Mouse (Mus musculus) lung, adult 2 months (tissue): Measurements from ENCODE around the gene Pla2g16. TPM values are rescaled to one million over a fixed set of nuclear protein-coding genes. Genes with fewer than 3 reads are reported as not detected.

Experiments
- DNase-seq: peaks from one replicate; pipeline ENCODE4 v3.0.0; 2022
- H3K4me1 ChIP-seq: fragments of 200-500 bp; 2 replicates; pipeline ENCODE4 v1.6.1; 2011; ENCODE audit warnings: low read length; ENCODE audit not compliant: control insufficient read depth, insufficient read depth
- H3K4me3 ChIP-seq: fragments of 200-500 bp; replicated peaks from 2 replicates; pipeline ENCODE3; 2011; ENCODE audit warnings: low read depth, mild to moderate bottlenecking, control low read depth, low read length; ENCODE audit errors: extremely low read depth
- CTCF ChIP-seq: fragments of 200-500 bp; IDR thresholded peaks from 2 replicates; pipeline ENCODE4 v1.5.1; 2011; ENCODE audit warnings: mild to moderate bottlenecking, low read length, control low read depth; ENCODE audit not compliant: insufficient read depth
- POLR2A ChIP-seq: fragments of 200-500 bp; IDR thresholded peaks from 2 replicates; pipeline ENCODE4 v1.6.1; 2011; ENCODE audit warnings: low read depth, mild to moderate bottlenecking, control low read depth, low read length, borderline replicate concordance; ENCODE audit errors: extremely low read depth
- WGBS: fragments of 180-500 bp; shearing (Covaris S2); methylation state at CpG from one replicate; pipeline ENCODE4 v1.1.7; 2018; 5-methylcytosine and 5-hydroxymethylcytosine counted together
- polyA plus RNA-seq: library from polyadenylated mRNA; depleted of rRNA; stranded (reverse); fragments of >200 nt; gene quantifications from 2 replicates; pipeline ENCODE4 v1.2.3, GENCODE M21; 2012

Pla2g16 gene
- polyA plus RNA-seq, 1 experiment, result 19.0 TPM

GRCm38 (mm10) chr19:7562601-7563129, 5.4 kb downstream of the Pla2g16 start:
- no peak overlapping the region for H3K4me3 ChIP-seq
- WGBS, result 63% methylated on average over 10 of the region's 10 CpGs
- no peak for DNase-seq
- H3K4me1 ChIP-seq, result peaks cover 5% of the 10 kb centered on the region; the same call in 1 of the 2 replicates
- TF ChIP-seq POLR2A, result no peak
- TF ChIP-seq CTCF, result no peak

- TF ChIP-seq POLR2A, result no peak
- TF ChIP-seq CTCF, result no peak
- WGBS, result 84% methylated on average over 2 of the region's 2 CpGs
- Histone ChIP-seq H3K4me1 (peaks cover 5% of the 10 kb centered on the region; the same call in 1 of the 2 replicates), H3K4me3 (no peak overlapping the region)
- DNase-seq, result no peak
Measured at GRCm38 (mm10) chr19:7563676-7564075, 6.4 kb downstream of the Pla2g16 start.

- no peak for DNase-seq
- Histone ChIP-seq H3K4me3 (no peak overlapping the region), H3K4me1 (peaks cover 5% of the 10 kb centered on the region; the same call in 1 of the 2 replicates)
- TF ChIP-seq POLR2A (no peak), CTCF (no peak)
- 97% methylated on average over 1 of the region's 1 CpGs for WGBS
Measured at GRCm38 (mm10) chr19:7564457-7564856, 7.2 kb downstream of the Pla2g16 start.

- TF ChIP-seq POLR2A (no peak), CTCF (no peak)
- peaks cover 5% of the 10 kb centered on the region; the same call in 1 of the 2 replicates for H3K4me1 ChIP-seq
- 79% methylated on average over 3 of the region's 3 CpGs for WGBS
- DNase-seq, result no peak
- H3K4me3 ChIP-seq, result no peak overlapping the region
Measured at GRCm38 (mm10) chr19:7566826-7567225, 9.6 kb downstream of the Pla2g16 start.

- H3K4me3 ChIP-seq, result no peak overlapping the region
- WGBS, result 42% methylated on average over 3 of the region's 3 CpGs
- peaks cover 2% of the 10 kb centered on the region; the same call in 1 of the 2 replicates for H3K4me1 ChIP-seq
- TF ChIP-seq CTCF, result no peak
- TF ChIP-seq POLR2A, result no peak
- DNase-seq, result no peak
Measured at GRCm38 (mm10) chr19:7568364-7568763, 11.1 kb downstream of the Pla2g16 start.

GRCm38 (mm10) chr19:7569650-7570049, 12.4 kb downstream of the Pla2g16 start:
- TF ChIP-seq POLR2A, result no peak
- no peak for TF ChIP-seq CTCF
- DNase-seq, result no peak
- 71% methylated on average over 5 of the region's 5 CpGs for WGBS
- Histone ChIP-seq H3K4me1 (no peaks in the 10 kb centered on the region), H3K4me3 (no peak overlapping the region)

GRCm38 (mm10) chr19:7576180-7576579, 18.9 kb downstream of the Pla2g16 start:
- Histone ChIP-seq H3K4me1 (peaks cover 8% of the 10 kb centered on the region), H3K4me3 (no peak overlapping the region)
- TF ChIP-seq POLR2A (no peak), CTCF (no peak)
- DNase-seq, result no peak
- 90% methylated on average over 1 of the region's 1 CpGs for WGBS

- 66% methylated on average over 3 of the region's 3 CpGs for WGBS
- Histone ChIP-seq H3K4me3 (no peak overlapping the region), H3K4me1 (peaks cover 8% of the 10 kb centered on the region)
- TF ChIP-seq POLR2A (no peak), CTCF (no peak)
- no peak for DNase-seq
Measured at GRCm38 (mm10) chr19:7577710-7578109, 20.5 kb downstream of the Pla2g16 start.

GRCm38 (mm10) chr19:7581042-7581441, 23.8 kb downstream of the Pla2g16 start:
- TF ChIP-seq POLR2A (no peak), CTCF (no peak)
- no peak overlapping the region for H3K4me3 ChIP-seq
- 21% methylated on average over 5 of the region's 5 CpGs for WGBS
- H3K4me1 ChIP-seq, result peaks cover 8% of the 10 kb centered on the region
- no peak for DNase-seq

GRCm38 (mm10) chr19:7583101-7583500, 25.8 kb downstream of the Pla2g16 start:
- no peak for DNase-seq
- no peak overlapping the region for H3K4me3 ChIP-seq
- H3K4me1 ChIP-seq, result peaks cover 8% of the 10 kb centered on the region
- no peak for TF ChIP-seq POLR2A
- TF ChIP-seq CTCF, result no peak
- WGBS, result 28% methylated on average over 7 of the region's 7 CpGs

GRCm38 (mm10) chr19:7583599-7583998, 26.3 kb downstream of the Pla2g16 start:
- no peak for DNase-seq
- Histone ChIP-seq H3K4me1 (peaks cover 8% of the 10 kb centered on the region), H3K4me3 (no peak overlapping the region)
- 63% methylated on average over 3 of the region's 3 CpGs for WGBS
- no peak for TF ChIP-seq POLR2A
